Mouse (Mus musculus): ENCODE measurements around the gene Sct. TPM values are rescaled to one million over a fixed set of nuclear protein-coding genes. Genes with fewer than 3 reads are reported as not detected.
"Not testable (repeated sequence)": the region's sequence is repeated elsewhere in the genome, so short reads cannot be mapped to it uniquely, and the experiment has no call there.

The Sct gene
- polyA plus RNA-seq, 1 experiment, result 8.6 TPM

DNA sequence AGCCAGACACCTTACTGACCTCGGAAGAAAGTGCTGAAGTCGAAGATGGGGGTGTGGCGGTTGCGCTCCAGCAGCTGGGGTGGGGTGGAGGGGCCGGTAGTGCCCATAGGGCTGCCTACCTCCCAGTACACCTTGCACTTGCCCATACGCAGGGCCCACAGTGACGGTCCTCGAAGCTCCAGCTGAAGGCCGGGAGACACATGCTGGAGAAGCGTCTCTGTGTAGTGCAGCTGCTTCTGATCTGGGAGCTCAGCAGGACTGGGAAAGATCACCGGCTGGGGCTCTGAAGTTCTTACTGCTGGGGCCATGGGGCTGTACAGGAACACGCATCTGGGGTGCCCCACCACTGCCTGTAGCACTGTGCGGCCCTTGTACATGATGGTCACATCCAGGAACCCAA, 15.3 kb downstream of the Sct start:
- TF ChIP-seq CTCF (IDR thresholded peaks at IDR 0.05; ENCODE audit: control insufficient read depth, insufficient read depth, insufficient replicate concordance, low read depth, low read length) (no peak), POLR2A (IDR thresholded peaks at IDR 0.05; ENCODE audit: control insufficient read depth, low read depth, low read length) (no peak)
- peaks cover 4% of the 10 kb centered on the region for H3K36me3 ChIP-seq (ENCODE audit: control insufficient read depth, insufficient read depth, low read length)
- no peaks in the 10 kb centered on the region for H3K27me3 ChIP-seq (ENCODE audit: control insufficient read depth, insufficient read depth, low read length)
- H3K4me3 ChIP-seq (ENCODE audit: control insufficient read depth, low read depth, low read length), result no peak overlapping the region
- H3K4me1 ChIP-seq (ENCODE audit: control insufficient read depth, insufficient read depth, low read length), result peaks cover 2% of the 10 kb centered on the region
- H3K27ac ChIP-seq (ENCODE audit: control insufficient read depth, insufficient read depth, low read depth, low read length), result no peak overlapping the region

- Histone ChIP-seq H3K36me3 (ENCODE audit: control insufficient read depth, insufficient read depth, low read length) (peaks cover 10% of the 10 kb centered on the region), H3K27me3 (ENCODE audit: control insufficient read depth, insufficient read depth, low read length) (no peaks in the 10 kb centered on the region), H3K4me3 (ENCODE audit: control insufficient read depth, low read depth, low read length) (no peak overlapping the region), H3K27ac (ENCODE audit: control insufficient read depth, insufficient read depth, low read depth, low read length) (no peak overlapping the region), H3K4me1 (ENCODE audit: control insufficient read depth, insufficient read depth, low read length) (no peaks in the 10 kb centered on the region; the same call in 1 of the 2 replicates)
- no peak for TF ChIP-seq CTCF (IDR thresholded peaks at IDR 0.05; ENCODE audit: control insufficient read depth, insufficient read depth, insufficient replicate concordance, low read depth, low read length)
- no peak; the same call in 1 of the 2 replicates for TF ChIP-seq POLR2A (IDR thresholded peaks at IDR 0.05; ENCODE audit: control insufficient read depth, low read depth, low read length)
Measured at GRCm38 (mm10) chr7:141261480-141261879, 17.5 kb downstream of the Sct start.

DNA sequence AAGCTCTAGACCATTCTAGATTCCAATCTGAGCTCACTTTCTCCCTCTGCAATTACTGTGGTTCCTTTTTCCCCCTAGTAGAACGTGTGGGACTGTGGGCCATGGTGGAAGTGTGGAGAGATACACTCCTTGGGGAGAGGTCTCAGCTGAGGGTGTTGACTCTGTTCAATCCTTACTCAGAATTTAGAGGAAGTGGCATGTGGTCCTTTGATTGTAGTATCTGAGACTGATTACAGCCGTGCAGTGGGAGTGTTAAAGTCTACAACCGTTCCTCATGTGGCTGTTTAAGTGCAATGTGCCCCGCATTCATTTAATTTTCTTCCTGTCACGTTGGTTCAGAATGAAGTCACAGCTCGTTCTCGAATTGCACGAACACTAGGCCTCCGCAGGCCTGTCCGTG, 22.8 kb downstream of the Sct start:
- no peak overlapping the region for H3K4me3 ChIP-seq (ENCODE audit: control insufficient read depth, low read depth, low read length)
- TF ChIP-seq CTCF (IDR thresholded peaks at IDR 0.05; ENCODE audit: control insufficient read depth, insufficient read depth, insufficient replicate concordance, low read depth, low read length) (no peak), POLR2A (IDR thresholded peaks at IDR 0.05; ENCODE audit: control insufficient read depth, low read depth, low read length) (no peak)
- H3K27ac ChIP-seq (ENCODE audit: control insufficient read depth, insufficient read depth, low read depth, low read length), result no peak overlapping the region
- H3K36me3 ChIP-seq (ENCODE audit: control insufficient read depth, insufficient read depth, low read length), result peaks cover 12% of the 10 kb centered on the region
- no peaks in the 10 kb centered on the region for H3K27me3 ChIP-seq (ENCODE audit: control insufficient read depth, insufficient read depth, low read length)
- no peaks in the 10 kb centered on the region for H3K4me1 ChIP-seq (ENCODE audit: control insufficient read depth, insufficient read depth, low read length)

- not testable (repeated sequence) for H3K27ac ChIP-seq (ENCODE audit: control insufficient read depth, insufficient read depth, low read depth, low read length); H3K36me3 ChIP-seq (ENCODE audit: control insufficient read depth, insufficient read depth, low read length); H3K4me3 ChIP-seq (ENCODE audit: control insufficient read depth, low read depth, low read length); H3K4me1 ChIP-seq (ENCODE audit: control insufficient read depth, insufficient read depth, low read length); H3K27me3 ChIP-seq (ENCODE audit: control insufficient read depth, insufficient read depth, low read length)
Measured at GRCm38 (mm10) chr7:141250486-141250885, 28.4 kb downstream of the Sct start.

GRCm38 (mm10) chr7:141231551-141231950, 47.4 kb downstream of the Sct start:
- H3K27ac ChIP-seq (ENCODE audit: control insufficient read depth, insufficient read depth, low read depth, low read length), result no peak overlapping the region
- peaks cover 3% of the 10 kb centered on the region for H3K36me3 ChIP-seq (ENCODE audit: control insufficient read depth, insufficient read depth, low read length)
- H3K4me1 ChIP-seq (ENCODE audit: control insufficient read depth, insufficient read depth, low read length), result peaks cover 5% of the 10 kb centered on the region
- H3K27me3 ChIP-seq (ENCODE audit: control insufficient read depth, insufficient read depth, low read length), result no peaks in the 10 kb centered on the region
- no peak overlapping the region for H3K4me3 ChIP-seq (ENCODE audit: control insufficient read depth, low read depth, low read length)
- TF ChIP-seq CTCF (IDR thresholded peaks at IDR 0.05; ENCODE audit: control insufficient read depth, insufficient read depth, insufficient replicate concordance, low read depth, low read length) (no peak), POLR2A (IDR thresholded peaks at IDR 0.05; ENCODE audit: control insufficient read depth, low read depth, low read length) (no peak)

- no peak overlapping the region for H3K4me3 ChIP-seq (ENCODE audit: control insufficient read depth, low read depth, low read length)
- H3K4me1 ChIP-seq (ENCODE audit: control insufficient read depth, insufficient read depth, low read length), result peaks cover 5% of the 10 kb centered on the region
- no peaks in the 10 kb centered on the region for H3K27me3 ChIP-seq (ENCODE audit: control insufficient read depth, insufficient read depth, low read length)
- TF ChIP-seq POLR2A (IDR thresholded peaks at IDR 0.05; ENCODE audit: control insufficient read depth, low read depth, low read length), result no peak
- TF ChIP-seq CTCF (IDR thresholded peaks at IDR 0.05; ENCODE audit: control insufficient read depth, insufficient read depth, insufficient replicate concordance, low read depth, low read length), result no peak
- no peak overlapping the region for H3K27ac ChIP-seq (ENCODE audit: control insufficient read depth, insufficient read depth, low read depth, low read length)
- H3K36me3 ChIP-seq (ENCODE audit: control insufficient read depth, insufficient read depth, low read length), result peaks cover 3% of the 10 kb centered on the region
Measured at GRCm38 (mm10) chr7:141231111-141231510, 47.8 kb downstream of the Sct start.

DNA sequence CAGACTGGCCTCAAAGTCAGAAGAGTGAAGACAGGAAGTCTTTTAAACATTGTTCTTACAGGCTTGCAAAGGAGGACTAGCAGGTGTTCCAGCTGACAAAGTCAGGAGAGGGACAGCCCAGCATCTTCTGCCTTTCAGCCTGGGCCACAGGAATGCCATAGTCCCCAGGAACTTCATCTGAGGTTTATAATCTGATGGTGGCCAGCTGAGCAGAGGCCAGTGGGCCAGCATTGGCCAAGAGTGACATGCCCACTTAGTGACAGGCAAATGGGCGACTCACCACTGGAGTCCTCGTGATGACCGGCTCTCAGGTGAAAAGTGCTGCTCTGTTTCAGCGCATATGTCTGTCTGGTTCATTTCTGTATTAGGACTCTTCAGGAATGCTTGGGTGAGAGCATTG, 48.4 kb downstream of the Sct start:
- Histone ChIP-seq H3K27me3 (ENCODE audit: control insufficient read depth, insufficient read depth, low read length) (no peaks in the 10 kb centered on the region), H3K27ac (ENCODE audit: control insufficient read depth, insufficient read depth, low read depth, low read length) (no peak overlapping the region), H3K4me3 (ENCODE audit: control insufficient read depth, low read depth, low read length) (no peak overlapping the region), H3K4me1 (ENCODE audit: control insufficient read depth, insufficient read depth, low read length) (peaks cover 5% of the 10 kb centered on the region), H3K36me3 (ENCODE audit: control insufficient read depth, insufficient read depth, low read length) (peaks cover 3% of the 10 kb centered on the region)
- TF ChIP-seq POLR2A (IDR thresholded peaks at IDR 0.05; ENCODE audit: control insufficient read depth, low read depth, low read length) (no peak), CTCF (IDR thresholded peaks at IDR 0.05; ENCODE audit: control insufficient read depth, insufficient read depth, insufficient replicate concordance, low read depth, low read length) (no peak)

- Histone ChIP-seq H3K36me3 (ENCODE audit: control insufficient read depth, insufficient read depth, low read length) (peaks cover 2% of the 10 kb centered on the region; the same call in 1 of the 2 replicates), H3K4me1 (ENCODE audit: control insufficient read depth, insufficient read depth, low read length) (peaks cover 5% of the 10 kb centered on the region), H3K27ac (ENCODE audit: control insufficient read depth, insufficient read depth, low read depth, low read length) (peak overlapping the region; percentile 99; the same call in 1 of the 2 replicates), H3K4me3 (ENCODE audit: control insufficient read depth, low read depth, low read length) (peak overlapping the region; percentile 97), H3K27me3 (ENCODE audit: control insufficient read depth, insufficient read depth, low read length) (no peaks in the 10 kb centered on the region)
- no peak for TF ChIP-seq POLR2A (IDR thresholded peaks at IDR 0.05; ENCODE audit: control insufficient read depth, low read depth, low read length)
- TF ChIP-seq CTCF (IDR thresholded peaks at IDR 0.05; ENCODE audit: control insufficient read depth, insufficient read depth, insufficient replicate concordance, low read depth, low read length), result no peak
Measured at GRCm38 (mm10) chr7:141229702-141230101, 49.2 kb downstream of the Sct start.

Other genes starting within 250 kb of the Sct start
- gene B4galnt4, start 218.0 kb downstream of the Sct start, polyA plus RNA-seq (2012; rRNA removed), result 18.0 and 23.7 TPM in 2 replicates
- 0.83 and 0.84 TPM in 2 replicates for gene Pkp3, start 200.9 kb downstream of the Sct start, polyA plus RNA-seq (2012; rRNA removed)
- gene Sigirr, start 178.6 kb downstream of the Sct start, polyA plus RNA-seq (2012; rRNA removed), result 3.9 and 5.4 TPM in 2 replicates
- 0.30 and 0.32 TPM in 2 replicates for gene Ano9, start 161.3 kb downstream of the Sct start, polyA plus RNA-seq (2012; rRNA removed)
- gene Ptdss2, start 156.8 kb downstream of the Sct start, polyA plus RNA-seq (2012; rRNA removed), result 329 and 346 TPM in 2 replicates
- gene Rnh1, start 106.3 kb downstream of the Sct start, polyA plus RNA-seq (2012; rRNA removed), result 16.6 and 16.7 TPM in 2 replicates
- 41.6 and 46.6 TPM in 2 replicates for gene Hras, start 85.1 kb downstream of the Sct start, polyA plus RNA-seq (2012; rRNA removed)
- gene Lrrc56, start 85.0 kb downstream of the Sct start, polyA plus RNA-seq (2012; rRNA removed), result 131 and 140 TPM in 2 replicates
- gene Lmntd2, start 65.1 kb downstream of the Sct start, polyA plus RNA-seq (2012; rRNA removed), result 216 and 222 TPM in 2 replicates
- 33.5 and 41.7 TPM in 2 replicates for gene Rassf7, start 63.3 kb downstream of the Sct start, polyA plus RNA-seq (2012; rRNA removed)
- gene Phrf1, start 50.3 kb downstream of the Sct start, polyA plus RNA-seq (2012; rRNA removed), result 17.6 and 19.0 TPM in 2 replicates
- gene Irf7, start 12.7 kb downstream of the Sct start, polyA plus RNA-seq (2012; rRNA removed), result 2.3 and 2.4 TPM in 2 replicates
- 0.76 and 0.91 TPM in 2 replicates for gene Cdhr5, start 2.3 kb downstream of the Sct start, polyA plus RNA-seq (2012; rRNA removed)
- 11.5 and 13.0 TPM in 2 replicates for gene Drd4, start 12.9 kb upstream of the Sct start, polyA plus RNA-seq (2012; rRNA removed)
- gene Deaf1, start 48.6 kb upstream of the Sct start, polyA plus RNA-seq (2012; rRNA removed), result 8.3 and 9.1 TPM in 2 replicates
- 42.3 and 44.2 TPM in 2 replicates for gene Tmem80, start 48.6 kb upstream of the Sct start, polyA plus RNA-seq (2012; rRNA removed)
- 4.7 and 5.3 TPM in 2 replicates for gene Eps8l2, start 59.7 kb upstream of the Sct start, polyA plus RNA-seq (2012; rRNA removed)
- 26.0 and 30.2 TPM in 2 replicates for gene Taldo1, start 113.1 kb upstream of the Sct start, polyA plus RNA-seq (2012; rRNA removed)
- gene Gatd1, start 135.0 kb upstream of the Sct start, polyA plus RNA-seq (2012; rRNA removed), result 23.3 and 24.4 TPM in 2 replicates
- gene Cend1, start 150.4 kb upstream of the Sct start, polyA plus RNA-seq (2012; rRNA removed), result 0.48 and 0.63 TPM in 2 replicates
- 7.2 and 10.9 TPM in 2 replicates for gene Slc25a22, start 158.8 kb upstream of the Sct start, polyA plus RNA-seq (2012; rRNA removed)
- gene Pidd1, start 164.9 kb upstream of the Sct start, polyA plus RNA-seq (2012; rRNA removed), result 5.5 and 5.6 TPM in 2 replicates
- 226 and 309 TPM in 2 replicates for gene Rplp2, start 168.2 kb upstream of the Sct start, polyA plus RNA-seq (2012; rRNA removed)
- gene Pnpla2, start 176.1 kb upstream of the Sct start, polyA plus RNA-seq (2012; rRNA removed), result 379 and 436 TPM in 2 replicates
- gene Cracr2b, start 182.0 kb upstream of the Sct start, polyA plus RNA-seq (2012; rRNA removed), result 2.1 and 2.4 TPM in 2 replicates
- 102 and 104 TPM in 2 replicates for gene Cd151, start 188.3 kb upstream of the Sct start, polyA plus RNA-seq (2012; rRNA removed)
- 20.8 and 21.1 TPM in 2 replicates for gene Polr2l, start 196.0 kb upstream of the Sct start, polyA plus RNA-seq (2012; rRNA removed)
- gene Tspan4, start 196.1 kb upstream of the Sct start, polyA plus RNA-seq (2012; rRNA removed), result 14.6 and 15.5 TPM in 2 replicates